Mouse (Mus musculus) neural tube, embryonic 13.5 days (tissue): ENCODE results near the gene Pak6. TPM values are rescaled to one million over a fixed set of nuclear protein-coding genes. Genes with fewer than 3 reads are reported as not detected.
A peak's percentile ranks its signal among the peaks of the same experiment; 100 is the strongest.

ENCODE experiments used
- ATAC-seq: fragments of 200-750 bp; cut with Nextera tagmentation; 2 replicates; pipeline ENCODE4 v1.8.0; 2017; ENCODE audit warnings: low read depth, mild to moderate bottlenecking, moderate TSS enrichment, moderate library complexity
- H3K27ac ChIP-seq: fragments of 300-500 bp; sonication (generic); replicated peaks from 2 replicates; pipeline ENCODE4 v1.5.1; 2015; ENCODE audit warnings: moderate library complexity, mild to moderate bottlenecking, inconsistent platforms
- H3K27me3 ChIP-seq: fragments of 300-500 bp; sonication (generic); 2 replicates; pipeline ENCODE4 v1.6.1; 2015; ENCODE audit warnings: mild to moderate bottlenecking, inconsistent platforms
- H3K36me3 ChIP-seq: fragments of 300-500 bp; sonication (generic); 2 replicates; pipeline ENCODE4 v1.6.1; 2015; ENCODE audit warnings: mild to moderate bottlenecking, inconsistent platforms
- H3K4me1 ChIP-seq: fragments of 300-500 bp; sonication (generic); replicated peaks from 2 replicates; pipeline ENCODE4 v1.6.1; 2015; ENCODE audit warnings: inconsistent platforms
- H3K4me2 ChIP-seq: fragments of 300-500 bp; sonication (generic); 2 replicates; pipeline ENCODE4 v1.6.1; 2015; ENCODE audit warnings: inconsistent platforms, mild to moderate bottlenecking, moderate library complexity
- H3K4me3 ChIP-seq: fragments of 300-500 bp; sonication (generic); 2 replicates; pipeline ENCODE4 v1.5.1; 2015; ENCODE audit warnings: mild to moderate bottlenecking, inconsistent platforms
- H3K9ac ChIP-seq: fragments of 300-500 bp; sonication (generic); 2 replicates; pipeline ENCODE4 v1.6.1; 2015; ENCODE audit warnings: moderate library complexity, mild to moderate bottlenecking, inconsistent platforms
- H3K9me3 ChIP-seq: fragments of 300-500 bp; sonication (generic); 2 replicates; pipeline ENCODE4 v1.6.1; 2016; ENCODE audit warnings: inconsistent platforms
- WGBS: fragments of 180-500 bp; shearing (Covaris S2); methylation state at CpG from one replicate; pipeline ENCODE4 v1.1.7; 2015; 5-methylcytosine and 5-hydroxymethylcytosine counted together
- polyA plus RNA-seq: library from polyadenylated mRNA; unstranded; fragments of >200 nt; fragmentation: Nextera tagmentation; extraction: Ambion mirVana; gene quantifications from 2 replicates; pipeline ENCODE4 v1.2.1, GENCODE M21; 2015

Gene Pak6
- polyA plus RNA-seq, 1 experiment from 2014 or later = 15.8 TPM

DNA sequence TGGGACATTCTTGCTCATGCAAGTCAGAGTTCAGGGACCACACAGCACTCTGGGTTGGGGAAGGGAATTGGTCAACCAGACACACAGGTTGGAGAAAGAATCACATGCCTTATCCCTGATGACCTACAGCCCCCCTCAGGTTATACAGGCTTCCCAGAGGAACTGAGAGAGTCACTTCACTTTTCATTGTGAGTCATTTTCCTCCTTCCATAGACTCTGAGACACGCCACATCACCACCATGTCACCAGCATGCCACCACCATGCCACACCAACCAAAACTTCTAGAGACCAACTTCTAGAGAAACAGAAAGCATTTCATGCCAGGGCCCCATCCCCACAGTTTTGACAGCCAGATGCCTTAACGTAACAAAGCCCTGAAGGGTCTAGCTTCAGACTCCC lies 63.8 kb downstream of the Pak6 start:
- WGBS = 81% methylated on average over 2 of the region's 2 CpGs
- Histone ChIP-seq H3K27me3 (peaks cover 48% of the 10 kb centered on the region), H3K4me2 (no peak overlapping the region), H3K4me3 (no peak overlapping the region), H3K27ac (no peak overlapping the region), H3K4me1 (peaks cover 8% of the 10 kb centered on the region; the same call in 1 of the 2 replicates), H3K36me3 (no peaks in the 10 kb centered on the region), H3K9me3 (no peaks in the 10 kb centered on the region), H3K9ac (no peak overlapping the region)
- ATAC-seq = no peak

DNA sequence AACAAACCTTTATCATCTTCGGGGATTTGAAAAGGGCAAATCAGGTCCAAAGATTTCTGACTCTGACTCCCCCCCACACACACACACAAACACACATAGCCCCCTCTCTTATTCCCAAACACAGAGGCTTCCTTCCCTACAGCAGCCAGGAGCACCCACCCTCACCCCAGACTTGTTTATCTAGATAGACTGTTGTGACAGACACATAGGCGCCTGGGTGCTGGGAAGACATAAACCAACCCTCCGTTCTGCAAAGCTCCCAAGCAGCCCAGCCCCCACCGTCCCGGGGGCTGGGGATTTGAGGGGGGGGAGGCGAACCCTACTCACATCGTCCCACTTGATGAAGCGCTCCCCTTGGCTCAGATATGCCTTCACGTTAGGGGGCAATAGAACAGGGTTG lies 64.8 kb downstream of the Pak6 start:
- H3K36me3 ChIP-seq = no peaks in the 10 kb centered on the region
- no peak overlapping the region for H3K4me2 ChIP-seq
- H3K27ac ChIP-seq = no peak overlapping the region
- peaks cover 56% of the 10 kb centered on the region for H3K27me3 ChIP-seq
- 29% methylated on average over 9 of the region's 9 CpGs for WGBS
- H3K9me3 ChIP-seq = no peaks in the 10 kb centered on the region
- peaks cover 8% of the 10 kb centered on the region; the same call in 1 of the 2 replicates for H3K4me1 ChIP-seq
- no peak for ATAC-seq
- H3K4me3 ChIP-seq = no peak overlapping the region
- no peak overlapping the region for H3K9ac ChIP-seq

- Histone ChIP-seq H3K4me2 (no peak within 1 kb of the TSS), H3K4me3 (no peak within 1 kb of the TSS), H3K27ac (no peak within 1 kb of the TSS), H3K9me3 (no peaks in the 10 kb centered on the region), H3K4me1 (peaks cover 8% of the 10 kb centered on the region; the same call in 1 of the 2 replicates), H3K27me3 (peaks cover 57% of the 10 kb centered on the region), H3K9ac (no peak within 1 kb of the TSS), H3K36me3 (no peaks in the 10 kb centered on the region)
- no peak; the same call in 1 of the 2 replicates for ATAC-seq
- 19% methylated on average over 7 of the region's 7 CpGs for WGBS
Measured at GRCm38 (mm10) chr2:118728337-118728736, 65.2 kb downstream of the Pak6 start, which contains the start of gene Plcb2. Plcb2 (minus strand) TSS chr2:118728438.

DNA sequence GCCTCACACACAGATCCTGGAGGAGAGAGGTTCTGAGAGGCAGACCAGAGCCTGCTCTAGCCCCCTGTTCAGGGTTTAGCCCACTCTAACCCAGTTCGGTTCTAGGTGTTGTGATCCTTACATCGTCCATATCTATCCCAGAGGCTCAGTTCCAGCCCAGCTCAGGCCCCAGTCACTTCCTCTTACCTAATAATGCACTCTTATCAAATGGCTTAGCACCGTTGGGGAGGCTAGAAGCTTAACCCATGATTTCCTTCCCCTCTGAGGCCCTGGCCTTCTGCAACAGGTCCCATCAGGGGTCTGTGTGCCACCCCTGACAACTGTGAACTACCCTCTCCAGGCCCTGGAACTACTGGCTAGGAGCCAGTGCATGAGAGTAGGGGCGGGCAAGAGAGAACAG lies 66.1 kb downstream of the Pak6 start:
- Histone ChIP-seq H3K27me3 (peaks cover 62% of the 10 kb centered on the region), H3K27ac (no peak overlapping the region), H3K9ac (no peak overlapping the region), H3K4me1 (peaks cover 8% of the 10 kb centered on the region; the same call in 1 of the 2 replicates), H3K4me3 (no peak overlapping the region), H3K36me3 (no peaks in the 10 kb centered on the region), H3K4me2 (no peak overlapping the region), H3K9me3 (no peaks in the 10 kb centered on the region)
- WGBS = 55% methylated on average over 4 of the region's 4 CpGs
- ATAC-seq = no peak

GRCm38 (mm10) chr2:118729816-118730621 lies 66.9 kb downstream of the Pak6 start:
- ATAC-seq = no peak
- Histone ChIP-seq H3K27ac (no peak overlapping the region), H3K27me3 (peaks cover 66% of the 10 kb centered on the region), H3K4me2 (no peak overlapping the region), H3K4me1 (peaks cover 8% of the 10 kb centered on the region; the same call in 1 of the 2 replicates), H3K9ac (no peak overlapping the region), H3K9me3 (no peaks in the 10 kb centered on the region), H3K36me3 (no peaks in the 10 kb centered on the region), H3K4me3 (no peak overlapping the region)
- WGBS = 27% methylated on average over 8 of the region's 8 CpGs

DNA sequence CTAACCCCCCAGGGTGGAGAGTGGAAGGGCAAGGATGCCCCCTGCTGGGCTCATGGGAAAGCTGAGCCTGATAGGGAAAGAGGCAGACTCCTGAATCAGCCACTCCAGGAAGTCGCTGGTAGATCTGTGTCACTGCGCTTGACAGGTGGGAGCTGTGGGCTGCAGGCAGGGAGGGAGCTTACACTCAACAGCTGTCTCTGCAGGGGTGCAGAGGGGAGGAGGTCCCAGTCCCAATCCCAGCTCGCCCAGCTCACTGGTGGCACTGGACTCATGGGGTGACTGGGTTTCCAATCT lies 67.5 kb downstream of the Pak6 start:
- 14% methylated on average over 3 of the region's 3 CpGs for WGBS
- no peak for ATAC-seq
- Histone ChIP-seq H3K27me3 (peaks cover 67% of the 10 kb centered on the region), H3K4me3 (no peak overlapping the region), H3K4me1 (peaks cover 8% of the 10 kb centered on the region; the same call in 1 of the 2 replicates), H3K36me3 (no peaks in the 10 kb centered on the region), H3K4me2 (no peak overlapping the region), H3K27ac (no peak overlapping the region), H3K9ac (no peak overlapping the region), H3K9me3 (no peaks in the 10 kb centered on the region)

DNA sequence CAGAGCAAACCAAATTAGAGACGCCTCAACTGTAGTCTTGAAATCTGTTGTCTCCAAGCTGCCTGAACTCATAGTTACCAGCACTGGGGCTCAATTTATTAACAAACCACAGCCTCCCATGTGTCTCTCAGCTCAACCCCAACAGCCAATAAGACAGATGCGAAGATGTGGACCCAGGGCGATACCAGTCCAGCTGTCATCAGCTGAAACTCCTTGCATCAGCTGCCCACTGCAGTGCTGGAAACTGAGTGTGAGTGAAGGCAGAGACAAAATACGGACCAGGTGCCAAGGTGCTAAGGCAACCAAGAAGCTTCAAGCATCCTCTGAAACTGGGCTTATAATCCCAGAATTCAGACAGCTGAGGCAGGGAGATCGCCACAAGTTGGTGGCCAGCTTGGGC lies 68.9 kb downstream of the Pak6 start:
- Histone ChIP-seq H3K4me3 (no peak overlapping the region), H3K27me3 (peaks cover 61% of the 10 kb centered on the region), H3K9ac (no peak overlapping the region), H3K4me1 (peaks cover 8% of the 10 kb centered on the region; the same call in 1 of the 2 replicates), H3K27ac (no peak overlapping the region), H3K9me3 (no peaks in the 10 kb centered on the region), H3K36me3 (no peaks in the 10 kb centered on the region), H3K4me2 (no peak overlapping the region)
- WGBS = 87% methylated on average over 5 of the region's 5 CpGs
- ATAC-seq = no peak

- Histone ChIP-seq H3K4me2 (no peak overlapping the region), H3K27ac (no peak overlapping the region), H3K9me3 (no peaks in the 10 kb centered on the region), H3K4me1 (peaks cover 3% of the 10 kb centered on the region; the same call in 1 of the 2 replicates), H3K27me3 (peaks cover 53% of the 10 kb centered on the region), H3K4me3 (no peak overlapping the region), H3K9ac (no peak overlapping the region), H3K36me3 (no peaks in the 10 kb centered on the region)
- 71% methylated on average over 5 of the region's 5 CpGs for WGBS
- ATAC-seq = no peak
Measured at GRCm38 (mm10) chr2:118733341-118733740, 70.2 kb downstream of the Pak6 start.

DNA sequence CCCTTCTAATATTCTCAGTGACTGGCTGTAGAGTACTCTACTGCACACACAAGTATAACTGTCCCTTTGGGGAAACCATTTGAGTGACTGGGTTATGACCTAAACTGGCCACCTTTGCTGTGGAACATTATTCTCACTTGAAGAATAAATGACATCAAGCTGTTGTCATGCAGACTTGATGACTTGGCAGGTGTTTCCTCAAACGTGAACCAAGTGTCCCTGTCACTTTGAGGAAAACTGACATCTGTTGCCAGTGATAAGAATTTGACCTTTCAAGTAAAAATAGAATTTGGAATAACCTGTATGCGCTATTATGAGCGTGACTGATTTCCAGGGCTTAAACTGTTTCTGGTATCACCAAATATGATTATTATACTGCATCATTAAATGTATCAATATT lies 77.2 kb downstream of the Pak6 start:
- Histone ChIP-seq H3K4me1 (peaks cover 11% of the 10 kb centered on the region), H3K9me3 (no peaks in the 10 kb centered on the region), H3K4me2 (no peak overlapping the region), H3K36me3 (no peaks in the 10 kb centered on the region), H3K27me3 (peaks cover 29% of the 10 kb centered on the region), H3K4me3 (no peak overlapping the region), H3K27ac (no peak overlapping the region), H3K9ac (no peak overlapping the region)
- WGBS = 73% methylated on average over 3 of the region's 3 CpGs
- ATAC-seq = no peak

DNA sequence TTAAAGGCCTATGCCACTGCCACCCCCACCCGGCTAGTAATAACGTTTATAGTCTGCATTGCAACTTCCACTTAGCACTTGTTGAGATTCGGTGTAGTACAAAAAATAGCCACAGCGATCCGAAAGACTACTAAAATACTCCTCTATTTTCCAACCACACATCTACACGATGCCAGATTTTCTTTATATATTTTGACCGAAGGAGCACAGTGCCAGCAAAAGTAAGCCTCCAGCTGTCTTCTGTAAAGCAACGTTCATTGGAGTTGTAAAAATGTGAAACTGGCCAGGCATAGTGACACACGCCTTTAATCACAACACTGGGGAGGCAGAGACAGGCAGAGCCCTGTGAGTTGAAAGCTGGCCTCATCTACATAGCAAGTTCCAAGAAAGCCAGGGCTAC lies 78.1 kb downstream of the Pak6 start:
- Histone ChIP-seq H3K9me3 (no peaks in the 10 kb centered on the region), H3K27me3 (peaks cover 24% of the 10 kb centered on the region), H3K4me1 (peaks cover 12% of the 10 kb centered on the region), H3K36me3 (no peaks in the 10 kb centered on the region), H3K9ac (no peak overlapping the region), H3K4me3 (no peak overlapping the region), H3K27ac (no peak overlapping the region), H3K4me2 (no peak overlapping the region)
- ATAC-seq = no peak
- WGBS = 70% methylated on average over 9 of the region's 9 CpGs

DNA sequence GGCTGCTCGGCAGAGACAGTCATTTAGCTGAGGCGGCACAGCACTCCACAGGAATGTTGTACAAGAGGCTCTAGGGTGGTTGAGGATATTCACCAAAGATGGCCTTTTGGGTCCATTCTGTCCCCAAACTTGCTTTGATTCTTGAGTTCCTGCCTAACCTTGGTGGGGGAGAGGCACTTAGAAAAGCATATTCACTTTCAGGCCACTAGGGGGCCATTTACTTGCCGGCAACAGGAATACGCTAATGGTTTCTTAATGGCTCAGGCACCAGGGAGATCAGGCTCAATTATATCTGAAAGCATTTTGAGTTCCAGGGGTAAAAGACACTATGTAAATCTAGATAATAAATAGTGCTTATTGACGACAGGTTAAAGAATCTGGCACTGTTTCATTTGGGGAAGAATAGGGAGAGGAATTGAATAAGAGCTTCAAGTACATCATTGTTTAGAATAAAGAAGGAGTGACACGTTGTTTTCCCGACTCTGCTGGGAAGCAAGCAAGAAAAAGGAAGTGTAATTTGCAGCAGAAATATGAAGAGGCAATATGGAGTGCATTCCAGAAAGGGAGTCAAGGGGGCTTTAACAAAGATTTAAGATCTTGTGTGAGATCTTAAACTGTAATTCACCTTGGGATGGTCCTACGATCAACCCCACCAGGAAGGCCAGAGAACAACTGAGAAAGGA lies 80.3 kb downstream of the Pak6 start:
- ATAC-seq = no peak
- no peak overlapping the region; the same call in 1 of the 2 replicates for H3K4me2 ChIP-seq
- peaks cover 34% of the 10 kb centered on the region for H3K4me1 ChIP-seq
- no peak overlapping the region for H3K4me3 ChIP-seq
- H3K9ac ChIP-seq = no peak overlapping the region
- H3K9me3 ChIP-seq = no peaks in the 10 kb centered on the region
- 18% methylated on average over 8 of the region's 8 CpGs for WGBS
- H3K36me3 ChIP-seq = no peaks in the 10 kb centered on the region
- H3K27ac ChIP-seq = no peak overlapping the region
- peaks cover 24% of the 10 kb centered on the region for H3K27me3 ChIP-seq

GRCm38 (mm10) chr2:118744621-118745020 lies 81.5 kb downstream of the Pak6 start:
- peak overlapping the region; percentile 93 for H3K4me2 ChIP-seq
- H3K27me3 ChIP-seq = peaks cover 29% of the 10 kb centered on the region
- H3K36me3 ChIP-seq = no peaks in the 10 kb centered on the region
- peak overlapping the region; percentile 93 for H3K4me3 ChIP-seq
- no peak for ATAC-seq
- H3K27ac ChIP-seq = no peak overlapping the region
- peak overlapping the region; percentile 97; the same call in 1 of the 2 replicates for H3K9ac ChIP-seq
- WGBS = 4% methylated on average over 7 of the region's 7 CpGs
- H3K4me1 ChIP-seq = peaks cover 46% of the 10 kb centered on the region
- H3K9me3 ChIP-seq = no peaks in the 10 kb centered on the region
